Mouse (Mus musculus) splenic B cell, adult 2 months (primary cell): ENCODE results near the gene Git1.
A peak's percentile ranks its signal among the peaks of the same experiment; 100 is the strongest.

Experiments
- DNase-seq: peaks from one replicate; pipeline ENCODE4 v3.0.0-alpha.2; 2011; ENCODE audit warnings: low read depth, low spot score
- H3K27me3 ChIP-seq: 2 replicates; pipeline ENCODE4 v1.6.1; 2012; ENCODE audit warnings: mild to moderate bottlenecking, low read length, moderate library complexity, mixed read lengths; ENCODE audit not compliant: control insufficient read depth, poor library complexity, insufficient read depth, severe bottlenecking
- H3K36me3 ChIP-seq: 2 replicates; pipeline ENCODE4 v1.6.1; 2012; ENCODE audit warnings: mild to moderate bottlenecking, low read length, moderate library complexity, mixed read lengths; ENCODE audit not compliant: control insufficient read depth, poor library complexity, insufficient read depth, severe bottlenecking

The Git1 gene

GRCm38 (mm10) chr11:77491123-77491501 lies 2.2 kb upstream of the Git1 start:
- peak; percentile 86 for DNase-seq
- Histone ChIP-seq H3K36me3 (no peaks in the 10 kb centered on the region), H3K27me3 (peaks cover 3% of the 10 kb centered on the region; the same call in 1 of the 2 replicates)

- no peak for DNase-seq
These were observed 1.7 kb upstream of the Git1 start for GRCm38 (mm10) chr11:77491502-77492291.

GRCm38 (mm10) chr11:77492311-77492871 lies 971 bp upstream of the Git1 start:
- H3K36me3 ChIP-seq, result no peaks in the 10 kb centered on the region
- peaks cover 3% of the 10 kb centered on the region; the same call in 1 of the 2 replicates for H3K27me3 ChIP-seq
- DNase-seq, result no peak

More at GRCm38 (mm10) chr11:77491502-77492291, 1.7 kb upstream of the Git1 start:
- Histone ChIP-seq H3K36me3 (no peaks in the 10 kb centered on the region), H3K27me3 (peaks cover 3% of the 10 kb centered on the region; the same call in 1 of the 2 replicates)

GRCm38 (mm10) chr11:77492911-77493332 lies 440 bp upstream of the Git1 start:
- peaks cover 3% of the 10 kb centered on the region; the same call in 1 of the 2 replicates for H3K27me3 ChIP-seq
- DNase-seq, result peak; percentile 92
- no peaks in the 10 kb centered on the region for H3K36me3 ChIP-seq

GRCm38 (mm10) chr11:77494344-77494676 lies 948 bp downstream of the Git1 start:
- no peak for DNase-seq
- no peaks in the 10 kb centered on the region for H3K36me3 ChIP-seq
- H3K27me3 ChIP-seq, result 0 out of 2 replicates have a peak, but pooled peaks cover 3% of the 10 kb centered on the region

GRCm38 (mm10) chr11:77494782-77495181 lies 1.4 kb downstream of the Git1 start:
- DNase-seq, result no peak
- Histone ChIP-seq H3K36me3 (no peaks in the 10 kb centered on the region), H3K27me3 (0 out of 2 replicates have a peak, but pooled peaks cover under 1% of the 10 kb centered on the region)

- Histone ChIP-seq H3K27me3 (no peaks in the 10 kb centered on the region), H3K36me3 (no peaks in the 10 kb centered on the region; the same call in 1 of the 2 replicates)
- DNase-seq, result no peak
These were observed 2.1 kb downstream of the Git1 start for GRCm38 (mm10) chr11:77495507-77495906.

- no peaks in the 10 kb centered on the region; the same call in 1 of the 2 replicates for H3K36me3 ChIP-seq
- peak; percentile 75 for DNase-seq
- H3K27me3 ChIP-seq, result no peaks in the 10 kb centered on the region
These were observed 4.0 kb downstream of the Git1 start for GRCm38 (mm10) chr11:77497341-77497756.

GRCm38 (mm10) chr11:77497851-77498250 lies 4.5 kb downstream of the Git1 start:
- Histone ChIP-seq H3K36me3 (no peaks in the 10 kb centered on the region; the same call in 1 of the 2 replicates), H3K27me3 (no peaks in the 10 kb centered on the region)
- DNase-seq, result no peak

GRCm38 (mm10) chr11:77498261-77499139 lies 5.1 kb downstream of the Git1 start:
- no peak for DNase-seq
- no peaks in the 10 kb centered on the region; the same call in 1 of the 2 replicates for H3K36me3 ChIP-seq
- H3K27me3 ChIP-seq, result no peaks in the 10 kb centered on the region

GRCm38 (mm10) chr11:77499354-77499753 lies 6.0 kb downstream of the Git1 start:
- DNase-seq, result no peak
- no peaks in the 10 kb centered on the region for H3K27me3 ChIP-seq
- no peaks in the 10 kb centered on the region; the same call in 1 of the 2 replicates for H3K36me3 ChIP-seq

GRCm38 (mm10) chr11:77500361-77501325 lies 7.3 kb downstream of the Git1 start:
- H3K36me3 ChIP-seq, result peaks cover 2% of the 10 kb centered on the region
- H3K27me3 ChIP-seq, result no peaks in the 10 kb centered on the region
- DNase-seq, result no peak

GRCm38 (mm10) chr11:77501392-77501791 lies 8.0 kb downstream of the Git1 start:
- peak; percentile 88 for DNase-seq
- H3K27me3 ChIP-seq, result no peaks in the 10 kb centered on the region

GRCm38 (mm10) chr11:77501971-77502370 lies 8.6 kb downstream of the Git1 start:
- Histone ChIP-seq H3K27me3 (no peaks in the 10 kb centered on the region), H3K36me3 (peaks cover 2% of the 10 kb centered on the region)
- no peak for DNase-seq

More at GRCm38 (mm10) chr11:77501392-77501791, 8.0 kb downstream of the Git1 start:
- peaks cover 2% of the 10 kb centered on the region for H3K36me3 ChIP-seq
